8 mouse cellular contexts compared by ENCODE assay signal in genomic region chr1:155097931-155098485, GRCm38 (mm10). TPM values are rescaled to one million over a fixed set of nuclear protein-coding genes. Genes with fewer than 3 reads are reported as not detected.
DNase-seq lines count a peak whose midpoint lies in the region; ATAC-seq and TF ChIP-seq lines count a peak whose summit lies in the region.

No protein-coding gene starts in this region.

- H3K36me3 ChIP-seq in hindbrain, embryonic 10.5 days: peaks cover 13% of the 10 kb centered on the region; the same call in 1 of the 2 replicates
- no peaks in the 10 kb centered on the region for H3K36me3 ChIP-seq in liver, embryonic 11.5 days (ENCODE audit: control insufficient read depth, insufficient read depth, low read length)
- peaks cover 7% of the 10 kb centered on the region for H3K36me3 ChIP-seq in myocyte (ENCODE audit: control insufficient read depth, insufficient read depth)
- H3K36me3 ChIP-seq in thymus, adult 2 months (ENCODE audit: control insufficient read depth, insufficient read depth, low read length): no peaks in the 10 kb centered on the region

- TF ChIP-seq POLR2A in myocyte (IDR thresholded peaks at IDR 0.05; ENCODE audit: insufficient read length, low read depth): no peak
- no peak for TF ChIP-seq POLR2A in thymus, adult 2 months (IDR thresholded peaks at IDR 0.05; ENCODE audit: control insufficient read depth, extremely low read depth, insufficient read depth, low read length, poor library complexity)

- peak; percentile 50 for DNase-seq in embryo, embryonic 10 days (ENCODE audit: low spot score)
- no peak for DNase-seq in embryo, embryonic 10.5 days (ENCODE audit: low spot score)
- DNase-seq in Patski (ENCODE audit: low read depth, low spot score): no peak
- peak; percentile 70 for DNase-seq in hindbrain, embryonic 10.5 days (ENCODE audit: low spot score)
- DNase-seq in liver, embryonic 11.5 days (ENCODE audit: low spot score): peak; percentile 66
- peak; percentile 76 for DNase-seq in thymus, adult 2 months

- in situ Hi-C loops in Patski (cut with MboI; ENCODE audit: low pct_unique_long_range_greater_than_20kb): loop anchor here (5.0 to 25.0 kb wide), 3 partner anchors 46 to 1586 kb away; no protein-coding TSS in a partner anchor

- H3K27me3 ChIP-seq in Patski (no peaks in the 10 kb centered on the region), myocyte (ENCODE audit: control insufficient read depth, insufficient read depth, insufficient read length) (no peaks in the 10 kb centered on the region)
- H3K27me3 ChIP-seq in hindbrain, embryonic 10.5 days (ENCODE audit: insufficient read depth, poor library complexity, severe bottlenecking): peaks cover 8% of the 10 kb centered on the region; the same call in 1 of the 2 replicates
- no peaks in the 10 kb centered on the region for H3K27me3 ChIP-seq in liver, embryonic 11.5 days (replicated peaks; ENCODE audit: control insufficient read depth, insufficient read depth, low read length)
- H3K27me3 ChIP-seq in thymus, adult 2 months (ENCODE audit: control insufficient read depth, insufficient read depth, low read length): no peaks in the 10 kb centered on the region

- TF ChIP-seq CTCF in Patski (IDR thresholded peaks at IDR 0.05): no peak
- no peak for TF ChIP-seq CTCF in thymus, adult 2 months (IDR thresholded peaks at IDR 0.05; ENCODE audit: borderline replicate concordance, control insufficient read depth, extremely low read depth, insufficient read depth, low read length, poor library complexity)

- POLR2A ChIA-PET in Patski (lab: Charles Lee): interaction anchor here (0.8 to 6.6 kb wide), 14 partner anchors 13 to 146 kb away, joined by 3 to 78 read pairs (median 6); partner anchors contain the start of genes BC034090 and Mr1

- peak overlapping the region; percentile 99 for H3K27ac ChIP-seq in hindbrain, embryonic 10.5 days
- H3K27ac ChIP-seq in liver, embryonic 11.5 days (ENCODE audit: low read depth, low read length): peak overlapping the region; percentile 90
- peak overlapping the region; percentile 77 for H3K27ac ChIP-seq in thymus, adult 2 months (ENCODE audit: control insufficient read depth, insufficient read depth, low read length)

- H3K9me3 ChIP-seq in hindbrain, embryonic 10.5 days: no peaks in the 10 kb centered on the region
- no peaks in the 10 kb centered on the region for H3K9me3 ChIP-seq in liver, embryonic 11.5 days (ENCODE audit: control insufficient read depth, low read length)

- peak; percentile 5 for ATAC-seq in Patski
- peak; percentile 26 for ATAC-seq in erythroid progenitor cell, adult 5-6 weeks (replicated peaks; ENCODE audit: low FRiP score, poor library complexity, severe bottlenecking)
- ATAC-seq in liver, embryonic 11.5 days (replicated peaks; ENCODE audit: low FRiP score): peak; percentile 26

- peak overlapping the region; percentile 98 for H3K9ac ChIP-seq in liver, embryonic 11.5 days (ENCODE audit: low read depth, low read length)

- peak overlapping the region; percentile 87 for H3K4me2 ChIP-seq in liver, embryonic 11.5 days
- peak overlapping the region; percentile 88 for H3K4me2 ChIP-seq in myocyte (ENCODE audit: low read depth)

- peaks cover 33% of the 10 kb centered on the region for H3K4me1 ChIP-seq in hindbrain, embryonic 10.5 days (replicated peaks)
- peaks cover 10% of the 10 kb centered on the region for H3K4me1 ChIP-seq in liver, embryonic 11.5 days (replicated peaks; ENCODE audit: control insufficient read depth, insufficient read depth, low read length)
- H3K4me1 ChIP-seq in thymus, adult 2 months (replicated peaks; ENCODE audit: control insufficient read depth, insufficient read depth, low read length): peaks cover 10% of the 10 kb centered on the region

- CTCF ChIA-PET in Patski (lab: Charles Lee): interaction anchor here (0.9 to 8.9 kb wide), 5 partner anchors 31 to 126 kb away, joined by 3 to 71 read pairs (median 4); no protein-coding TSS in a partner anchor

- WGBS in hindbrain, embryonic 10.5 days: under 1% methylated on average over 33 of the region's 33 CpGs
- WGBS in liver, embryonic 11.5 days: under 1% methylated on average over 33 of the region's 33 CpGs
- under 1% methylated on average over 33 of the region's 33 CpGs for WGBS in thymus, adult 2 months

- H3K4me3 ChIP-seq in hindbrain, embryonic 10.5 days: peak overlapping the region; percentile 93
- peak overlapping the region; percentile 100 for H3K4me3 ChIP-seq in liver, embryonic 11.5 days (ENCODE audit: low read depth, low read length)
- H3K4me3 ChIP-seq in myocyte: peak overlapping the region; percentile 69
- H3K4me3 ChIP-seq in thymus, adult 2 months (ENCODE audit: control insufficient read depth, insufficient read depth, low read length): peak overlapping the region; percentile 76

- H3ac ChIP-seq in myocyte (ENCODE audit: control insufficient read depth, insufficient read length): peak overlapping the region; percentile 87

- peaks cover 46% of the 10 kb centered on the region for H3K79me2 ChIP-seq in myocyte (ENCODE audit: control insufficient read depth, insufficient read depth)

TF ChIP-seq in myocyte, 11 proteins besides CTCF, POLR2A, EP300 and RAD21:
- no peak for TF ChIP-seq REST (IDR thresholded peaks at IDR 0.05; ENCODE audit: insufficient read depth, insufficient read length)
- no peak for TF ChIP-seq E2F4 (IDR thresholded peaks at IDR 0.05; ENCODE audit: insufficient read depth)
- TF ChIP-seq TCF12 (IDR thresholded peaks at IDR 0.05; ENCODE audit: insufficient read depth, poor library complexity, severe bottlenecking): no peak
- no peak for TF ChIP-seq MYOD1 (IDR thresholded peaks at IDR 0.05; ENCODE audit: control insufficient read depth in 1 of 3, insufficient read length in 2 of 3, low read depth in 2 of 3)
- TF ChIP-seq POLR2AphosphoS2 (IDR thresholded peaks at IDR 0.05; ENCODE audit: insufficient read length, low read depth): no peak
- TF ChIP-seq CEBPB (IDR thresholded peaks at IDR 0.05; ENCODE audit: insufficient read depth, poor library complexity, severe bottlenecking): no peak
- TF ChIP-seq TCF3 (IDR thresholded peaks at IDR 0.05; ENCODE audit: insufficient read length, low read depth): no peak
- TF ChIP-seq MAX (IDR thresholded peaks at IDR 0.05; ENCODE audit: low read depth): no peak
- TF ChIP-seq SRF (IDR thresholded peaks at IDR 0.05; ENCODE audit: control insufficient read depth, insufficient read length, low read depth): no peak
- TF ChIP-seq MYOG (IDR thresholded peaks at IDR 0.05; ENCODE audit: control insufficient read depth in 1 of 3, insufficient read depth in 1 of 3, insufficient read length in 2 of 3, low read depth in 2 of 3): no peak
- TF ChIP-seq USF1 (IDR thresholded peaks at IDR 0.05; ENCODE audit: low read depth): no peak

RNA-seq across cellular contexts. Expression of gene Ier5, which starts 1.4 kb away (rescaled TPM):
- 43.2 TPM for polyA plus RNA-seq in Patski (2021)
- total RNA-seq in erythroid progenitor cell, adult 5-6 weeks (2015; ENCODE audit: low replicate concordance): 13.7 and 15.9 TPM in 2 replicates
- total RNA-seq in erythroid progenitor cell, adult 5-6 weeks (2017; ENCODE audit: low replicate concordance): 11.3 and 13.9 TPM in 2 replicates
- polyA plus RNA-seq in hindbrain, embryonic 10.5 days (2016; fragmentation: Nextera tagmentation; extraction: Ambion mirVana): 4.1 and 7.0 TPM in 2 replicates
- 6.7 and 7.3 TPM in 2 replicates for polyA plus RNA-seq in liver, embryonic 11.5 days (2014; fragmentation: Nextera tagmentation; extraction: Ambion mirVana)
- polyA plus RNA-seq in myocyte (2012; fragmentation: generic; extraction: Trizol): 21.1 TPM
- 37.2 and 44.0 TPM in 2 replicates for polyA plus RNA-seq in thymus, adult 2 months (2012; rRNA removed)

RNA-seq across cellular contexts. Expression of gene Mr1, which starts 48.6 kb away (rescaled TPM):
- 28.4 TPM for polyA plus RNA-seq in Patski (2021)
- total RNA-seq in erythroid progenitor cell, adult 5-6 weeks (2015; ENCODE audit: low replicate concordance): 2.1 TPM in 1 of 2 replicates, not detected in the other
- total RNA-seq in erythroid progenitor cell, adult 5-6 weeks (2017; ENCODE audit: low replicate concordance): 1.1 and 2.4 TPM in 2 replicates
- 0.55 and 1.1 TPM in 2 replicates for polyA plus RNA-seq in hindbrain, embryonic 10.5 days (2016; fragmentation: Nextera tagmentation; extraction: Ambion mirVana)
- polyA plus RNA-seq in liver, embryonic 11.5 days (2014; fragmentation: Nextera tagmentation; extraction: Ambion mirVana): 0.81 and 1.2 TPM in 2 replicates
- polyA plus RNA-seq in myocyte (2012; fragmentation: generic; extraction: Trizol): 3.9 TPM
- 33.5 and 37.9 TPM in 2 replicates for polyA plus RNA-seq in thymus, adult 2 months (2012; rRNA removed)

Comparison
In these comparisons a context has a peak if more than half of its experiments do, and no peak if none do; other contexts are left out.
1. DNase-seq: peak in embryo, embryonic 10 days (single experiment), hindbrain, embryonic 10.5 days (single experiment), liver, embryonic 11.5 days (single experiment) and thymus, adult 2 months (single experiment); none in embryo, embryonic 10.5 days (single experiment) and Patski (single experiment).
2. Peak in every context shown above with its lines, with median percentiles within 50 percentile points of each other: ATAC-seq, H3K27ac ChIP-seq and H3K4me3 ChIP-seq.